Mouse (Mus musculus): ENCODE data around the gene Hdac4. TPM values are rescaled to one million over a fixed set of nuclear protein-coding genes. Genes with fewer than 3 reads are reported as not detected.

Hdac4 gene
- polyA plus RNA-seq, 1 experiment from 2014 or later: 12.5 TPM

DNA sequence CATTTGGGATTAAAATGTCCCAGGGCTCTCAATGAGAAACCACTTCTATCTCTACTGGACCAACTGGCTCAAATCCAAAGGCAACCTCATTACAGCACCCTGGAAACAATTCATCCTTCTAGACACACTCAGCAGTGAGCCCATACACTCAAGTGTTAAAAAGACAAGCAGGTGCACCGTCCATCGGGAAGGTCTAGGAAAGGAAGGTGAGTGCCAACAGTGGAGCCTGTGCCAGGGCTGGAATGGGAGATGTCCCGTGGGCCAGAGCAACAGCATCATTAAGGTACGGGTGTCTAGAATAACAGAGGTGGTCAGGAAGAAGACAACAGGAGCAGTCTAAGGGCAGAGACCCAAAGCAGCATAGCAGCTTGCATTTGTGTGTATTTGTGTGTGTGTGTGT, 173.5 kb downstream of the Hdac4 start:
- Histone ChIP-seq H3K27me3 (ENCODE audit: control insufficient read depth, insufficient read depth, low read length) (no peaks in the 10 kb centered on the region), H3K9me3 (replicated peaks; ENCODE audit: control insufficient read depth, low read length) (no peaks in the 10 kb centered on the region), H3K36me3 (ENCODE audit: control insufficient read depth, insufficient read depth, low read length) (no peaks in the 10 kb centered on the region; the same call in 1 of the 2 replicates), H3K4me2 (no peak overlapping the region), H3K4me3 (ENCODE audit: low read depth, low read length) (no peak overlapping the region), H3K9ac (ENCODE audit: low read depth, low read length) (no peak overlapping the region), H3K27ac (ENCODE audit: low read depth, low read length) (no peak overlapping the region), H3K4me1 (ENCODE audit: control insufficient read depth, insufficient read depth, low read length) (no peaks in the 10 kb centered on the region; the same call in none of the 2 replicates)
- ATAC-seq (replicated peaks; ENCODE audit: insufficient number of reproducible peaks, low FRiP score, low TSS enrichment): no peak
- WGBS (ENCODE audit: insufficient replicate concordance): 85% methylated on average over 4 of the region's 4 CpGs

DNA sequence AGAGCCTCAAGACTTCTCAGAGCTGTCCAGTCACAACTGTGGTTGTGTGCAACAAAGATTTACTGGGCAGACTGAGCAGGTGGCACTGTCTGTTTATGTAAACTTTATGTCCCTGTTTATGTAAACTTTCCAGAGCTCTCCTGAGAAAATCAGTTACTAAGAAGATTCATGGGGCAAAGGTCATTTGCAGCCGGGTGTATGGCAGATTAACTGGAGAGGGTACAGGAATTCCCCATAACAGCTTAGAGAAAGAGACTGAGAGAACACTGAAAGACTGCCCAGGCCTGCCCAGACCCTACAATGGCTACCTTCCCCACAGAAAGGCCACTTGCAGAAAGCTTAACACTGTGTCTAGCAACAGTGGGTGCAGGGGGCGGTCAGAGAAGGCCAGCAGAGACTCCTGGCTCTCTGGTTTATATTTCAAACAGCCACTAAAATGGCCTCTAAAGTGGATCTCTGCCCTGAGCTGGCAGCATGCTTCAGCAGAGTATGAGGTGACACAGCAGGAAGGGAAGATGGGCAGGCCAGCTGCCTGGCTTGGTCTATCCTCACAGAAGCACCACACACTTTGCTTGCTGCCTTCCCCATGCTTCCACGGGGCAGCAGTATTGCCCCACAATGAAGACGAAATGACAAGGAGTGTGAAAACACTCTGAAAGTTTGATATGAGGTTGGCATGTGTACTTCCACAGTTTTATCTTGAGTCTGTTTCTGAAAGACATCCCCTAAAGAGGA, 179.4 kb downstream of the Hdac4 start:
- Histone ChIP-seq H3K9me3 (replicated peaks; ENCODE audit: control insufficient read depth, low read length) (no peaks in the 10 kb centered on the region), H3K4me1 (ENCODE audit: control insufficient read depth, insufficient read depth, low read length) (no peaks in the 10 kb centered on the region), H3K9ac (ENCODE audit: low read depth, low read length) (no peak overlapping the region), H3K4me2 (no peak overlapping the region), H3K27me3 (ENCODE audit: control insufficient read depth, insufficient read depth, low read length) (no peaks in the 10 kb centered on the region), H3K4me3 (ENCODE audit: low read depth, low read length) (no peak overlapping the region), H3K27ac (ENCODE audit: low read depth, low read length) (no peak overlapping the region), H3K36me3 (ENCODE audit: control insufficient read depth, insufficient read depth, low read length) (no peaks in the 10 kb centered on the region; the same call in 1 of the 2 replicates)
- ATAC-seq (replicated peaks; ENCODE audit: insufficient number of reproducible peaks, low FRiP score, low TSS enrichment): no peak
- 70% methylated on average over 4 of the region's 4 CpGs for WGBS (ENCODE audit: insufficient replicate concordance)

DNA sequence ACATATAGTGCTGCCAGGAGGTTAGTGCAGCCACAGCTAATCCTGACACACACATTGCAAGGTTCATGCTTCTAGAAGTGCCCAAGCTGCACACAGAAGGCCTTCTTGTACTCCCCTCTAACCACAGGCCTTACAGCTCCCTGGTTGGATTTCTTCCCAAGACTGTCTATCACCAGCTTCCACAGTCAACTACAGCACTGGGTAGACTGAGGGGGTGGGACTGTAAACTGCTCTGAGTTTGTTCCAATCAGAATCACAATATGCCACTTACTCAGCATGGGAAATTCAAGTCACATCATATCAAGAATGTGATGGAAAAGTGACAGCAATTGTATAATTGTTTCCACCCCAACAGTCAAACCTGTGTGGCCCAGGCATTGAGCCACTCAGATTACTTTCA, 180.2 kb downstream of the Hdac4 start:
- ATAC-seq (replicated peaks; ENCODE audit: insufficient number of reproducible peaks, low FRiP score, low TSS enrichment): no peak
- no peaks in the 10 kb centered on the region for H3K27me3 ChIP-seq (ENCODE audit: control insufficient read depth, insufficient read depth, low read length)

DNA sequence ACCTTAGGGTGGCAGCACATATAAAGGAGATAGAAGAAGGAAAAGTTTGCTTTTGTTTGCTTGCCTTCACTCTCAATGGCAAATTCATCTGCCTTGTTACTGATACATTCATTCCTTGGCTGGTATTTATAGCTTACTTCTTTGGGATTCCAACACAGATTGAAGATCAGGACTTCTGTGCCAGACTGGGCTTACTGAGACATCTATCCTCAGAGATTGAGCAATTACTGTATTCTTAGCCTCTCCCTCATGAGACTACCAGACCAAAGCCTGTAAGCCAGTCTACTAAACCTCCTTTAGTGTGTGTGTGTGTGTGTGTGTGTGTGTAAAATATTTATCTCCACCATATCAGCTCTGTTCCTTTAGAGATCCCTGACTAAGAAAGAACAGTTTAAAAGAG, 181.0 kb downstream of the Hdac4 start:
- Histone ChIP-seq H3K9ac (ENCODE audit: low read depth, low read length) (no peak overlapping the region), H3K4me1 (ENCODE audit: control insufficient read depth, insufficient read depth, low read length) (no peaks in the 10 kb centered on the region)

More for the DNA sequence above, 180.2 kb downstream of the Hdac4 start:
- no peaks in the 10 kb centered on the region for H3K9me3 ChIP-seq (replicated peaks; ENCODE audit: control insufficient read depth, low read length)
- no peaks in the 10 kb centered on the region; the same call in 1 of the 2 replicates for H3K36me3 ChIP-seq (ENCODE audit: control insufficient read depth, insufficient read depth, low read length)
- H3K9ac ChIP-seq (ENCODE audit: low read depth, low read length): no peak overlapping the region
- H3K4me3 ChIP-seq (ENCODE audit: low read depth, low read length): no peak overlapping the region
- no peak overlapping the region for H3K27ac ChIP-seq (ENCODE audit: low read depth, low read length)
- no peak overlapping the region for H3K4me2 ChIP-seq
- no peaks in the 10 kb centered on the region for H3K4me1 ChIP-seq (ENCODE audit: control insufficient read depth, insufficient read depth, low read length)

DNA sequence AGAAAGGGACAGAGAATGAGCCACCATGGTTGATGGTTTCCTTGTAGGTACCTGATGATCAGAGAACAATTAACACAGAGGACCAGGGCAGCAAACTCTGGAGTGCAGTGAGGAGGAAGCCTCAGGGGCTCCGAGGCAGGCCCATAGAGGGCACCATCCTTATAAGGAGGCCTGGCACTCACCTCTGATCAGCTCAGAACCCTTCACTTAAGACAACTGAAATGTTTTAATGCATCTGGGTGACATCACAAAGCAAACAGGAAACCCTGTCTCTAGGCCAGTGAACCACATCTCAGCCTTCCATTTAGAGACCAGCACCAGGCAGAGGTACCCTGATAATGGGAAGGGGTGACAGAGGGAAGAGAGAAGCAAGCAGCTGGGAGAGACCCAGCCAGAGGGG, 188.8 kb downstream of the Hdac4 start:
- no peak for ATAC-seq (replicated peaks; ENCODE audit: insufficient number of reproducible peaks, low FRiP score, low TSS enrichment)
- no peaks in the 10 kb centered on the region for H3K27me3 ChIP-seq (ENCODE audit: control insufficient read depth, insufficient read depth, low read length)
- no peaks in the 10 kb centered on the region for H3K36me3 ChIP-seq (ENCODE audit: control insufficient read depth, insufficient read depth, low read length)
- no peak overlapping the region for H3K27ac ChIP-seq (ENCODE audit: low read depth, low read length)
- H3K4me1 ChIP-seq (ENCODE audit: control insufficient read depth, insufficient read depth, low read length): no peaks in the 10 kb centered on the region; the same call in 1 of the 2 replicates
- no peak overlapping the region for H3K4me3 ChIP-seq (ENCODE audit: low read depth, low read length)
- WGBS (ENCODE audit: insufficient replicate concordance): 40% methylated on average over 1 of the region's 1 CpGs
- no peak overlapping the region for H3K9ac ChIP-seq (ENCODE audit: low read depth, low read length)
- no peak overlapping the region for H3K4me2 ChIP-seq
- no peaks in the 10 kb centered on the region for H3K9me3 ChIP-seq (replicated peaks; ENCODE audit: control insufficient read depth, low read length)

More for the DNA sequence above, 181.0 kb downstream of the Hdac4 start:
- Histone ChIP-seq H3K9me3 (replicated peaks; ENCODE audit: control insufficient read depth, low read length) (no peaks in the 10 kb centered on the region), H3K36me3 (ENCODE audit: control insufficient read depth, insufficient read depth, low read length) (no peaks in the 10 kb centered on the region; the same call in 1 of the 2 replicates), H3K4me3 (ENCODE audit: low read depth, low read length) (no peak overlapping the region), H3K27me3 (ENCODE audit: control insufficient read depth, insufficient read depth, low read length) (no peaks in the 10 kb centered on the region), H3K4me2 (no peak overlapping the region), H3K27ac (ENCODE audit: low read depth, low read length) (no peak overlapping the region)
- ATAC-seq (replicated peaks; ENCODE audit: insufficient number of reproducible peaks, low FRiP score, low TSS enrichment): no peak

DNA sequence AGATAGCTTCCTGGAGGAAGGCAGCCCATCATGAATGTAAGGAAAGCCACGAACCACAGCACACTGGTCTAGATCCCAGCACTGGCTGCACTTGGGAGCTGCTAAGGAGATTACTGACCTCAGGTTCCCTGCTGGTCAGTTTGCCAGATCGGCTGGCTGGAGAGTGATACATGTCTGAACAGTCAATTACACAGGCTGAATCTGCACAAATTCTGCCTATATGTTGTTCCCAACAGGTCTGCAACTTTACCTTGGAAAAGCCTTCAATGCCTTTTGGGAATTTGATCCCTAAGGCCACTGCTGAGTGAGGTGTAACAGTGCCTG, 189.9 kb downstream of the Hdac4 start:
- Histone ChIP-seq H3K27ac (ENCODE audit: low read depth, low read length) (no peak overlapping the region), H3K9me3 (replicated peaks; ENCODE audit: control insufficient read depth, low read length) (no peaks in the 10 kb centered on the region)
- WGBS (ENCODE audit: insufficient replicate concordance): 53% methylated on average over 2 of the region's 2 CpGs

DNA sequence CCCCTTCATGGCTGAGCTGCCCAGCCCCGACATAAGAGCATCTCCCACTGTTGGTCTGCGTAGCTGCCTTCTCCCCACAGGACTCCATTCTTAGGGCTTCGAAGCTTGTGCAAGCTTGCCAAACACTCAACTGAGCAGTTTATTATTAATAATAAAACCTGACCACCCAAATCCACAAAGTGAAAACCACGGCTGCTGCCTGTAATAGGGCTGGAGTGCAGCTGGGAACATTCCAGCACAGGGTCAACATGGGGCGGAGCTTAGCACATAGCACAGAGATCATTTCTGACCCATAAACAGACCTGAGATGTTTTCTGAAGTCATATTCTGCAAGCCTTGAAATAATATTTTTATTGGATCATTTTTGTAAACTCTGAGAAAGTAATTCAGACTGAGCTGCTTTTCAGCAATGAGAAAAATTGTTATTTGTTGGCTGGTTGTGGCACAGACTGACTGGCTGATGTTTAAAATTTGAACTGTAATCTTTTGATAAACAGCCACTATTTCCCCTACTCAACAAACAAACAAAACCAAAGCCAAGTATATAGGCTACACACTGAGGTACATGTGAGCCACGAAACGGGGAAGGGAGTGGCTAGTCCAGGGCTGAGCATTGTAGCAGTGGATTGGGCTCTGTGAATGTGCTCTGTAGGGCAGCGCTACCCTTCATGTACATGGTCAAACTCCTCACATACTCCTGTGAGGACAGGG, 190.4 kb downstream of the Hdac4 start:
- no peak overlapping the region for H3K9ac ChIP-seq (ENCODE audit: low read depth, low read length)
- H3K4me3 ChIP-seq (ENCODE audit: low read depth, low read length): no peak overlapping the region
- ATAC-seq (replicated peaks; ENCODE audit: insufficient number of reproducible peaks, low FRiP score, low TSS enrichment): no peak
- H3K4me1 ChIP-seq (ENCODE audit: control insufficient read depth, insufficient read depth, low read length): no peaks in the 10 kb centered on the region; the same call in 1 of the 2 replicates
- H3K27ac ChIP-seq (ENCODE audit: low read depth, low read length): no peak overlapping the region
- no peaks in the 10 kb centered on the region for H3K36me3 ChIP-seq (ENCODE audit: control insufficient read depth, insufficient read depth, low read length)
- no peaks in the 10 kb centered on the region for H3K27me3 ChIP-seq (ENCODE audit: control insufficient read depth, insufficient read depth, low read length)
- H3K9me3 ChIP-seq (replicated peaks; ENCODE audit: control insufficient read depth, low read length): no peaks in the 10 kb centered on the region
- H3K4me2 ChIP-seq: no peak overlapping the region
- WGBS (ENCODE audit: insufficient replicate concordance): 80% methylated on average over 8 of the region's 8 CpGs

More for the DNA sequence above, 189.9 kb downstream of the Hdac4 start:
- H3K4me3 ChIP-seq (ENCODE audit: low read depth, low read length): no peak overlapping the region
- ATAC-seq (replicated peaks; ENCODE audit: insufficient number of reproducible peaks, low FRiP score, low TSS enrichment): no peak
- H3K36me3 ChIP-seq (ENCODE audit: control insufficient read depth, insufficient read depth, low read length): no peaks in the 10 kb centered on the region
- H3K9ac ChIP-seq (ENCODE audit: low read depth, low read length): no peak overlapping the region
- no peaks in the 10 kb centered on the region; the same call in 1 of the 2 replicates for H3K4me1 ChIP-seq (ENCODE audit: control insufficient read depth, insufficient read depth, low read length)
- no peaks in the 10 kb centered on the region for H3K27me3 ChIP-seq (ENCODE audit: control insufficient read depth, insufficient read depth, low read length)
- no peak overlapping the region for H3K4me2 ChIP-seq

DNA sequence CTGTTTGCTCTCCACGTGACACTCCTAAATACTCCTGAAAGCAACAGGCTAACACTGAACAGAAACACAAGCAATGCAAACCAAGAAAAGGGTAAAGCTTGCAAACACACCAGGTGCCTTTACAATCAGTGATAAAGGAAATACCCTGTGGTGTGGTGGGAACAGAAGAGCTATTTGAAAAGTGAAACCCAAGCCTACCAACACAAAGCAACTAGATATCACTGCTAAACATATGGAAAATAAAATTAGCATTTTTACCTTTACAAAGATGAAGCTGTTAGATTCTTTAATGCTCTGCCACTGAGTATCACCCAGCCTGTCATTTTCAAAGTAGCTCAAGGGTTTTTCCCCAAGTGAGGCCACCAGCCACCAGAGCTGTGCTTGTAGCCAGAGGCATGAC, 191.4 kb downstream of the Hdac4 start:
- Histone ChIP-seq H3K4me3 (ENCODE audit: low read depth, low read length) (no peak overlapping the region), H3K27me3 (ENCODE audit: control insufficient read depth, insufficient read depth, low read length) (no peaks in the 10 kb centered on the region), H3K4me2 (no peak overlapping the region), H3K27ac (ENCODE audit: low read depth, low read length) (no peak overlapping the region), H3K9ac (ENCODE audit: low read depth, low read length) (no peak overlapping the region), H3K9me3 (replicated peaks; ENCODE audit: control insufficient read depth, low read length) (no peaks in the 10 kb centered on the region), H3K36me3 (ENCODE audit: control insufficient read depth, insufficient read depth, low read length) (no peaks in the 10 kb centered on the region), H3K4me1 (ENCODE audit: control insufficient read depth, insufficient read depth, low read length) (no peaks in the 10 kb centered on the region; the same call in 1 of the 2 replicates)
- no peak for ATAC-seq (replicated peaks; ENCODE audit: insufficient number of reproducible peaks, low FRiP score, low TSS enrichment)
- WGBS (ENCODE audit: insufficient replicate concordance): 63% methylated on average over 1 of the region's 1 CpGs

DNA sequence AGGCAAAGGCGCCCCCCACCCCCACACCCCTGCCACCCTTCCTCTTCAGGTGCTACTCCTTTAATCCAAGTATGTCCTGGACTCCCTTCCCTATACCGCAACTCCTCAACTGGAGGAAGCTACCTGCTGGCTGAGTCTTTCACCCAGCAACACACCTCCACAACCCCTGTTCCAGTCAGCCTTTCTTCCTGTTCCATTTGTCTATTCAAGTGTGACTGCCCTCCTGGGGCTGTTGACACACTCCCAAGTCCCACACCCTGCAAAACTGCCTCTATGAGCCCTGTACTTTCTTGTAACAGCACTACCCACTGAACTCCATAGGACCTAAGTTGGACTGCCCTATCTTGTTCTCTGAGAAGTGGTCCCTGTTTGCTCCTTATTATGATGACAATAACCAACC, 195.3 kb downstream of the Hdac4 start:
- no peak for ATAC-seq (replicated peaks; ENCODE audit: insufficient number of reproducible peaks, low FRiP score, low TSS enrichment)
- H3K9ac ChIP-seq (ENCODE audit: low read depth, low read length): no peak overlapping the region
- 88% methylated on average over 2 of the region's 2 CpGs for WGBS (ENCODE audit: insufficient replicate concordance)
- no peak overlapping the region for H3K27ac ChIP-seq (ENCODE audit: low read depth, low read length)
- H3K27me3 ChIP-seq (ENCODE audit: control insufficient read depth, insufficient read depth, low read length): no peaks in the 10 kb centered on the region
- no peak overlapping the region for H3K4me2 ChIP-seq
- no peaks in the 10 kb centered on the region; the same call in 1 of the 2 replicates for H3K4me1 ChIP-seq (ENCODE audit: control insufficient read depth, insufficient read depth, low read length)
- no peaks in the 10 kb centered on the region for H3K9me3 ChIP-seq (replicated peaks; ENCODE audit: control insufficient read depth, low read length)
- H3K36me3 ChIP-seq (ENCODE audit: control insufficient read depth, insufficient read depth, low read length): no peaks in the 10 kb centered on the region
- H3K4me3 ChIP-seq (ENCODE audit: low read depth, low read length): no peak overlapping the region

Data from heart, embryonic 11.5 days (tissue).